Mouse (Mus musculus) hindbrain, embryonic 12.5 days (tissue): ENCODE measurements at regions not wholly inside any gene's neighbourhood (a gene's known extent, or its start where the extent isn't known, plus 50 kb on each side); places are given as distances from the start of the nearest gene placed in this dataset.
A peak's percentile ranks its signal among the peaks of the same experiment; 100 is the strongest.

ENCODE experiments used
- ATAC-seq: fragments of 200-750 bp; cut with Nextera tagmentation; 2 replicates; pipeline ENCODE4 v1.8.0; 2017; ENCODE audit warnings: moderate TSS enrichment; ENCODE audit not compliant: low FRiP score
- H3K27ac ChIP-seq: fragments of 300-500 bp; sonication (generic); 2 replicates; pipeline ENCODE4 v1.5.1; 2016; ENCODE audit warnings: mild to moderate bottlenecking
- H3K27me3 ChIP-seq: fragments of 300-500 bp; sonication (generic); 2 replicates; pipeline ENCODE4 v1.6.1; 2016; ENCODE audit warnings: mild to moderate bottlenecking
- H3K36me3 ChIP-seq: fragments of 300-500 bp; sonication (generic); 2 replicates; pipeline ENCODE4 v1.6.1; 2016; ENCODE audit warnings: mild to moderate bottlenecking
- H3K4me1 ChIP-seq: fragments of 300-500 bp; sonication (generic); 2 replicates; pipeline ENCODE4 v1.6.1; 2016
- H3K4me2 ChIP-seq: fragments of 300-500 bp; sonication (generic); replicated peaks from 2 replicates; pipeline ENCODE4 v1.6.1; 2016; ENCODE audit warnings: mild to moderate bottlenecking
- H3K4me3 ChIP-seq: fragments of 300-500 bp; sonication (generic); 2 replicates; pipeline ENCODE4 v1.5.1; 2016; ENCODE audit warnings: mild to moderate bottlenecking
- H3K9ac ChIP-seq: fragments of 300-500 bp; sonication (generic); 2 replicates; pipeline ENCODE4 v1.6.1; 2016; ENCODE audit warnings: mild to moderate bottlenecking, moderate library complexity
- H3K9me3 ChIP-seq: fragments of 300-500 bp; sonication (generic); replicated peaks from 2 replicates; pipeline ENCODE4 v1.6.1; 2016; ENCODE audit warnings: mild to moderate bottlenecking
- WGBS: fragments of 180-500 bp; shearing (Covaris S2); methylation state at CpG from one replicate; pipeline ENCODE4 v1.1.7; 2016; 5-methylcytosine and 5-hydroxymethylcytosine counted together

DNA sequence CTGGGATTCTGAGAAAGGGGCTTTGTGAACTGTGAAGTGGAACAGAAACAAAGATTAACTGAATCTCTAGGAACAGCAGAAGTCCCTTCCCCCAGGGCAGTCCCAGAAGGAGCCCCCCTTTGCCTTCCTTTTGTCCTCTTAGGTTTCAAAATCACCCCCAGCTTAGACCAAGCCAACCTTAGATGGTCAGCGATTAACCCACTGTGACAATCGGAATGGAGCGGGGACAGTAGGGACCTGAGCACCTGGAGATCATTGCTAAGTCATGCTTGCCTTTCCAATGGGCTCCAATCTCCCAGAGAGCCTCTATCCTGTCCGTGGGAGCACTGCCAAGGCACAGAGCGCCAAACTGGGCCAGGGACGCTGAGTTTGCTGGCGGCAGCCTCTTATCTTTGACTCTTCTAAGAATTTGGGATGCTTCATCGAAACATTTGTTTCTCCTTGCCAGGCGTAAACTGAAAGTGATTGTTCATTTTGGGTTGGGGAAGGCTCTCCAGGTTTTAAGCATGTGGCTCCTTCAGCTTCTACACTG, 165.3 kb upstream of the Ankrd55 start:
- no peak overlapping the region for H3K4me2 ChIP-seq
- 83% methylated on average over 9 of the region's 9 CpGs for WGBS
- ATAC-seq, result no peak
- H3K9ac ChIP-seq, result no peak overlapping the region
- H3K27me3 ChIP-seq, result no peaks in the 10 kb centered on the region
- no peaks in the 10 kb centered on the region for H3K9me3 ChIP-seq
- H3K4me1 ChIP-seq, result no peaks in the 10 kb centered on the region
- no peaks in the 10 kb centered on the region for H3K36me3 ChIP-seq
- no peak overlapping the region for H3K27ac ChIP-seq
- H3K4me3 ChIP-seq, result no peak overlapping the region

GRCm38 (mm10) chr13:112125769-112126469, 162.3 kb upstream of the Ankrd55 start:
- no peak overlapping the region for H3K9ac ChIP-seq
- H3K4me3 ChIP-seq, result no peak overlapping the region
- WGBS, result 83% methylated on average over 14 of the region's 14 CpGs
- H3K4me2 ChIP-seq, result no peak overlapping the region
- no peaks in the 10 kb centered on the region for H3K27me3 ChIP-seq
- H3K36me3 ChIP-seq, result no peaks in the 10 kb centered on the region
- ATAC-seq, result no peak
- H3K4me1 ChIP-seq, result no peaks in the 10 kb centered on the region
- no peak overlapping the region for H3K27ac ChIP-seq
- H3K9me3 ChIP-seq, result no peaks in the 10 kb centered on the region

DNA sequence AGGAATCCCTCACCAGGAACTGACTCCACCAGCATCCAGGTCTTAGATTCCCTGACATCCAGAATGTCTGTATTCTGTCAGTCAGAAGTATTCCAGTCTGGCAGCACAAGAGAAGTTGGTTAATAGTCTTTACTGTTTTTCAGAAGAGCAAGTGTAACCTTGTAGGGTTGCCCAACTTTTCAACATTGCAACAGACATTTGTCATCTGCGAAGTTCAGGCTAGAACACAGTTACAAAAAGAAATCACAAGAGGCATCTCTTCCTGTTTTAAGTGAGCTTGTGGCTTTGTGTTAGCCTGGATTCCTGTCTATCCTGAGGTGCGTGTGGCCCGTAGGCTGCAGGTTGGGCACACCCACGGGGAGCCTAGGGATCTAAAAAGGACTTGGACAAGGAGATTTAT, 158.0 kb upstream of the Ankrd55 start:
- no peak for ATAC-seq
- WGBS, result 83% methylated on average over 4 of the region's 4 CpGs
- no peaks in the 10 kb centered on the region for H3K27me3 ChIP-seq
- H3K4me3 ChIP-seq, result no peak overlapping the region
- no peaks in the 10 kb centered on the region for H3K36me3 ChIP-seq
- no peak overlapping the region for H3K4me2 ChIP-seq
- H3K9me3 ChIP-seq, result no peaks in the 10 kb centered on the region
- H3K9ac ChIP-seq, result no peak overlapping the region
- peaks cover 8% of the 10 kb centered on the region for H3K4me1 ChIP-seq
- H3K27ac ChIP-seq, result no peak overlapping the region

- Histone ChIP-seq H3K36me3 (no peaks in the 10 kb centered on the region), H3K4me1 (peaks cover 8% of the 10 kb centered on the region), H3K9ac (no peak overlapping the region), H3K4me3 (no peak overlapping the region), H3K9me3 (no peaks in the 10 kb centered on the region), H3K27me3 (no peaks in the 10 kb centered on the region), H3K27ac (no peak overlapping the region), H3K4me2 (no peak overlapping the region)
- ATAC-seq, result no peak
- 80% methylated on average over 2 of the region's 2 CpGs for WGBS
Observed at GRCm38 (mm10) chr13:112130774-112131173, 157.5 kb upstream of the Ankrd55 start.

DNA sequence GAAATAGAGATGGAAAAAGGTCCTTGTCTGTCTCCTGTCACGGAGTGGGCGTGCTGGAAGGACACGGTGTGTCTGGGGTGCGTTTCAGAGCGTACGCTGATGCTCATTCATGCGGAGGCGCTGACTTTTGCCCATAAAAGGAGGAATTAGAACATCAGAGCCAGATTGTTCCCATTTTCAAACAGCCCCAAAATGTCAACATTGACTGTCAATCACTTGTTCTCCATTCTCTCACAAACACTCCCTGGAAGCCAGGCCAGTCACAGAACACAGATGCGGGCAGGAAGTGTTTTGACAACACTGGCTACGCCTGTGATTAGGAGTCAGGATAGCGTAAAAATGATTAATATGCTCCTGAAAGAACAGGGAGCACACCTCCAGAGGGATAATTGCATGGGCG, 157.1 kb upstream of the Ankrd55 start:
- H3K9me3 ChIP-seq, result no peaks in the 10 kb centered on the region
- no peak overlapping the region for H3K4me2 ChIP-seq
- no peaks in the 10 kb centered on the region for H3K36me3 ChIP-seq
- ATAC-seq, result no peak
- H3K27ac ChIP-seq, result no peak overlapping the region
- H3K27me3 ChIP-seq, result no peaks in the 10 kb centered on the region
- no peak overlapping the region for H3K4me3 ChIP-seq
- H3K4me1 ChIP-seq, result peaks cover 8% of the 10 kb centered on the region
- no peak overlapping the region for H3K9ac ChIP-seq
- 51% methylated on average over 12 of the region's 12 CpGs for WGBS

GRCm38 (mm10) chr13:112133736-112134135, 154.5 kb upstream of the Ankrd55 start:
- H3K9ac ChIP-seq, result no peak overlapping the region
- ATAC-seq, result no peak
- no peaks in the 10 kb centered on the region for H3K9me3 ChIP-seq
- no peak overlapping the region for H3K4me3 ChIP-seq
- no peak overlapping the region for H3K27ac ChIP-seq
- no peaks in the 10 kb centered on the region for H3K27me3 ChIP-seq
- WGBS, result 91% methylated on average over 2 of the region's 2 CpGs
- H3K36me3 ChIP-seq, result no peaks in the 10 kb centered on the region
- H3K4me1 ChIP-seq, result peaks cover 8% of the 10 kb centered on the region
- no peak overlapping the region for H3K4me2 ChIP-seq

GRCm38 (mm10) chr13:112134701-112135100, 153.6 kb upstream of the Ankrd55 start:
- no peak for ATAC-seq
- WGBS, result 90% methylated on average over 4 of the region's 4 CpGs
- Histone ChIP-seq H3K4me1 (peaks cover 8% of the 10 kb centered on the region), H3K9me3 (no peaks in the 10 kb centered on the region), H3K27ac (no peak overlapping the region), H3K36me3 (no peaks in the 10 kb centered on the region), H3K4me3 (no peak overlapping the region), H3K27me3 (no peaks in the 10 kb centered on the region), H3K9ac (no peak overlapping the region), H3K4me2 (no peak overlapping the region)

DNA sequence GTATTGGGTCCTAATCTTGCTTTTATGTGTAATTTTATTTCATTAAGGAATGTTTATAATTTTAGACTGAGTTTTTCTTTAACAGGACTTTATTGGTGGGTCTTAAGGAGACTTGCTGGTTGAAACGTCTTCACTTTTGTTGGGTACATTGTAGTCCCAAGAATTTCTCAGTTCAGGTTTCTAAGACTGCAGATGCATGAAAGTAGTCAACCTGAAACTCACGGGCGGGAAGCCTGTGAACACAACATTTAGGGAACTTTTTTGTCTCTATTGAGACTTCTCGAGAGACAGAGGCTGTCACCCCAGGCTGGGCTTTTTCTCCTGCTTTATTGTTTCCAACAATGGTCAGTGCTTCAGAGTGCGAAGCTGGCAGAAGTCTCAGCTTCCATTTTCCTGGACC, 152.5 kb upstream of the Ankrd55 start:
- no peak for ATAC-seq
- H3K4me1 ChIP-seq, result peaks cover 8% of the 10 kb centered on the region
- H3K9me3 ChIP-seq, result no peaks in the 10 kb centered on the region
- H3K9ac ChIP-seq, result no peak overlapping the region
- H3K4me2 ChIP-seq, result no peak overlapping the region
- no peak overlapping the region for H3K4me3 ChIP-seq
- H3K27me3 ChIP-seq, result no peaks in the 10 kb centered on the region
- 55% methylated on average over 5 of the region's 5 CpGs for WGBS
- H3K27ac ChIP-seq, result no peak overlapping the region
- H3K36me3 ChIP-seq, result no peaks in the 10 kb centered on the region

DNA sequence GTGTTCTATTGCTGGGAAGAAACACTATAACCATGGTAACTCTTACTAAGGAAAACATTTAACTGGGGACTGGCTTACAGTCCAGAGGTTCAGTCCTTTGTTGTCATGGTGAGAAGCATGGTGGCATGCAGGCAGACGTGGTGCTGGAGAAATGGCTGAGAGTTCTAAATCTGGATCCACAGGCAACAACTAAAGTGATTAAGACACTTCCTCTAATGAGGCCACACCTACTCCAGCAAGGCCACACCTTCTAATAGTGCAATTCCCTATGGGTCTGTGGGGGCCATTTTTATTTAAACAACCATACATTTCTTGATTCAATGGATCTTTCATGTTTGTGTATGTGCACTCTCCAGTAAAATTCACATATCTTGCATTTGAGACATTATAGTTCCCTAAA, 151.4 kb upstream of the Ankrd55 start:
- Histone ChIP-seq H3K4me1 (no peaks in the 10 kb centered on the region), H3K36me3 (no peaks in the 10 kb centered on the region), H3K9me3 (no peaks in the 10 kb centered on the region), H3K4me2 (no peak overlapping the region), H3K27ac (no peak overlapping the region), H3K27me3 (no peaks in the 10 kb centered on the region), H3K9ac (no peak overlapping the region), H3K4me3 (no peak overlapping the region)
- WGBS, result 42% methylated on average over 1 of the region's 1 CpGs
- ATAC-seq, result no peak

- H3K9ac ChIP-seq, result no peak overlapping the region
- no peak for ATAC-seq
- 72% methylated on average over 5 of the region's 5 CpGs for WGBS
- H3K4me1 ChIP-seq, result no peaks in the 10 kb centered on the region
- H3K4me3 ChIP-seq, result no peak overlapping the region
- H3K9me3 ChIP-seq, result no peaks in the 10 kb centered on the region
- H3K36me3 ChIP-seq, result no peaks in the 10 kb centered on the region
- H3K27me3 ChIP-seq, result no peaks in the 10 kb centered on the region
- H3K4me2 ChIP-seq, result no peak overlapping the region
- H3K27ac ChIP-seq, result no peak overlapping the region
Observed at GRCm38 (mm10) chr13:112140871-112141270, 147.4 kb upstream of the Ankrd55 start.

DNA sequence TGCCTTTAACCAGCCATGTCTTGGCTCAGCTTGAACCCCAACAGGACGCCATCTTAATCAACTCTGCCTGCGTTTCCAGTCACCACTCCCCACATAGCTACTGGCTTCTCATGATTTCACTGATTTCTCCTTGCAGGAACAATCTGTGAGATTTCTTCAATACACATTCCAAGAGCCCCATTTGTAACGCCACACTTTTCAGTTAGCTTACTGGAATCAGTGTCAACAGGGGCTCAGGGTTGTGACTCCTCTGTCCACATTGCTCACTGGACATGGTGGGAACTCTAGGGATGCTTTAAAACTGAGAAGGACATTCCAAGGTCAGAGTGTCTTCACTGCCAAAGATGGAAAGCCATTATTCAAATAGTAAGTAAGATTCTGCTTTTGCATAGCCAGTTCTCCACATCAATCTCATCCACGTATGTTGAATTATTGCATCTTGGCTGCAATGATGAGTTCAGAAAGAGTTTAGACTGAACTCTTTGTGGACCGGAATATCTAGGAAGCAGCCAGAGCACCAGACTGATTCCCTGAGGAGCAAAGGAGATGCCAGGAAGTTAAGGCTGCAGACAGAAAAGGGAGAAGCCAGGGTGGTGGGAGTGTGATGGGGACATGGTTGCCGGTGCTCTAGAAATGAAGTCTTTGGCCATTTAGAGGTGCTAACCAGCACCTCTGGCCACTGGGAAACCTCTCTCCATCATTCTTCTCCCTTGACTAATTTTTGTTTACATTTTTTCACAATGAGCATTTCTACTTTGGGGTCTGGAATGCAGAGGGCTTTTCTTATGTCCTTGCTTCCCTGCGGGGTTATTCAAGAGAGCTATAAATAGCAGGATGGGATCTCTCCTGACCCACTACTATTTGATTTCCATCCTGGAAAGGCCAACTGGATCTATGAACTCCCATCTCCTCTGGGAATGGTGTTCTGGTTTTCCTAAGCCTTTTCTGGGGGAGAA, 143.6 kb upstream of the Ankrd55 start:
- Histone ChIP-seq H3K9me3 (no peaks in the 10 kb centered on the region), H3K4me3 (no peak overlapping the region), H3K36me3 (no peaks in the 10 kb centered on the region), H3K27ac (no peak overlapping the region), H3K4me2 (no peak overlapping the region), H3K4me1 (no peaks in the 10 kb centered on the region), H3K27me3 (no peaks in the 10 kb centered on the region), H3K9ac (no peak overlapping the region)
- 73% methylated on average over 7 of the region's 7 CpGs for whole genome bisulfite sequencing
- no peak for ATAC-seq

GRCm38 (mm10) chr13:112152614-112153550, 135.4 kb upstream of the Ankrd55 start:
- Histone ChIP-seq H3K4me1 (peaks cover 14% of the 10 kb centered on the region), H3K27ac (peak overlapping the region; percentile 60), H3K9ac (no peak overlapping the region), H3K9me3 (no peaks in the 10 kb centered on the region), H3K36me3 (no peaks in the 10 kb centered on the region), H3K27me3 (no peaks in the 10 kb centered on the region), H3K4me2 (peak overlapping the region; percentile 45), H3K4me3 (no peak overlapping the region)
- 18% methylated on average over 27 of the region's 27 CpGs for WGBS
- peak; percentile 67; the same call in 1 of the 2 replicates for ATAC-seq
